Mouse (Mus musculus): ENCODE measurements around the gene Kctd18.

- no peak for TF ChIP-seq CTCF (IDR thresholded peaks at IDR 0.05; ENCODE audit: low read depth, low read length)
- no peak for TF ChIP-seq POLR2A (IDR thresholded peaks at IDR 0.05; ENCODE audit: extremely low read depth, insufficient read depth, low read length)
Observed at GRCm38 (mm10) chr1:58055598-58055997, 36.8 kb upstream of the Kctd18 start.
